Mouse (Mus musculus): Measurements from ENCODE around the gene Camta1. TPM values are rescaled to one million over a fixed set of nuclear protein-coding genes. Genes with fewer than 3 reads are reported as not detected.

The Camta1 gene
- total RNA-seq, 2 experiments from 2014 or later: 247 to 265 TPM

- no peak for DNase-seq (ENCODE audit: low spot score in 2 of 2)
Observed at GRCm38 (mm10) chr4:150872681-150873080, 989.0 kb downstream of the Camta1 start.

DNA sequence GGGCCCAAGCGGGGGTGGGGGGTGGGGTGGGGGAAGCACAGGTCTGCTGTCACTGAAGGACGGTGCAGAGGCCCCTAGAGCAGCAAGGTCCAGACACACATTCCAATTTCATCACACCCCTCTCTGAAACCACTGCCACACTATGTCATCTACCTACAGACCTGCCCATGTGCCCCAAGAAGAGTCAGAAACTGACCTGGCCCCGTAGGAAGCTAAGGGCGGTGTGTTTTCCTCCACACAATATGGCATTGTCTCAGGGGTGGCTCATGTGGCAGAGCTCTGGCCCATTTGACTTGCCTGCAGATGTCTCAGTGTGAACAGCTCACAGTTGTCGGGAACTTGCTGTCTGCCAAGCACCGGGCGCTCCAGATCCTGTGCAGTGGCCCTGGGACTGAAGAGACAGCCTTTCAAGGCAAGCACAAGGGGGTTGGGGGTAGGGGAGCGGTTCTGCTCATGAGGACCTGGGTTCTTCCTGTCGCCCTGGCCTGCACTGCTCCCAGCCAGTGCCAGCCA, 989.5 kb downstream of the Camta1 start:
- DNase-seq (ENCODE audit: low spot score in 2 of 2): peak; percentile 34 to 40

DNA sequence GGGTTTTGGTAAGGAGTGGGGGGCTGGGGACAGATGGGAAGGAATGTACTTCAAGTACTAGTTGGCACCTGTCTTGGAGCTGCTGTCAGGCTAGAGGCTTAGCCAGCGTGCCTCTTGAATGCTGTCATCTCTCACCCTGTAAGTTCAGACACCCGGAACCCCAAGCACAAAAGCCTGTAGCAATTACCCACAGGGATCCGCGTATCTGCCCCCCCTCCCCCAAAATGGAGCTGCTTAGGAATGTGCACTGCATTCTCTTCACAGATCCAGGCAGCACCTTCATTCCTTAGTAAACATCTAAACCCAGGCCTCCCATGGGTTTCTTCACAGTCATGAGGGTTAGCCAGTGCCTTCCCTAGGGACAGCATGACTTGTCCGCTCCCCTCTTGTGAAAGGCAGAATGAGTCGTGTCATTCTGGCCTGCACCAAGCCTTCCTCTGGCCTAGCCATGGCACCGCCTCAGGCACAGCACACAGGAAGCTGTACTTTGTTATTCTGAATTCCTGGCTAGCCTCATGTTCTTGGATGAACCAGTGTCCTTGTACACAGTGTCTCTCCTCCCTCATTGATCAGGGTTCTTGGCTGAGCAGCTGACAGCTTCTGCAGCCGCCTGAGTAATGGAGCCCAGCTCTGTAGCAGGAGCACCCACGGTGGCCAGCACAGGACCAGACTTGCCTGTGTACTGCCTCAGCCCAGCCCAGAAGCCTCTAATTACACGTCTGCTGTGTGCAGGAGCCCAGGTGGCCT, 990.1 kb downstream of the Camta1 start:
- peak in 1 of 2 experiments; percentile 17 for DNase-seq (ENCODE audit: low spot score in 2 of 2)

- DNase-seq (ENCODE audit: low spot score in 2 of 2): no peak
Observed at GRCm38 (mm10) chr4:150870963-150871391, 990.7 kb downstream of the Camta1 start.

DNA sequence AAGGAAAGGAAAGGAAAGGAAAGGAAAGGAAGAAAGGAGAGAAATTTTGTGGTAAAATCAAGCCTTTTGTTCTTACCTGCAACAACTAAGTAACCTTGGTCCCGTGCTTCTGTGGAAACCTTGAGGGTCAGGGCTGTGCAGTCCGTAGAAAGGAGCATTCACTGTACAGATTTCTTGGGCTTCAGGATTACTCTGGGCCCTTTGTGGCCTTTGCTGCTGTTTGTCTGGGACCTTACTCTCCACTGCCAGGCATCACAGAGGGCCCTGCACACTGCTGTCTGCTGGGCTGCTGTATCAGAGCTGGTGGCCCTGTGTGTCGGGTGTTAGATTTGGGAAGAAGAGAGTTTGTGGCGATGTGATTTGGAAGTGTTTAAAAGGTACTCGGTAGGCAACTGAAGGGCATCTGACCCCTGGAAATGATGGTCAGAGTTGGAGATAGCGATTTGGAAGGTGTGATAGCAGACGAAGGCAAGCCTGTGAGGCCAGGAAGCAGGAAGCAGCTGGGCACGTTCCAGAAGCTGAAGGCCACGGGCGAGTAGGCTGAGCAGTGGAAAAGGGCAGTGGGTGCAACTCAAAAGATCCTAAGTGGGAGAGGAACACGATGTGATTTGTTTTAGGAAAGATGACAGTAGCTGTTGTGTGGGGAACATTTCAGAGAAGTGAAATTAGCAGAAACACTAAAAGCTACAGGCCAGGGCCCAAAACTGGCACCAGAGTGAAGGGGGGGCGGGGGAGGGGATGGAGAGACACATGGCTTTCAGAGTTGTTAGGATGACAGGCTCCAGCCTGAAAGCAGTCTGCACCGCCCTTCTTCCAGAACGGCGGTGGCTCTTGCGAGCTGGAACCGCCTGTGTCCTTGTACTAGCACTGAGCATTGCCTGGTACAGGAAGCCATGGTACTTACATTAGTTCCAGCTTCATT, 992.1 kb downstream of the Camta1 start:
- no peak for DNase-seq (ENCODE audit: low spot score in 2 of 2)

- DNase-seq (ENCODE audit: low spot score in 2 of 2): no peak
Observed at GRCm38 (mm10) chr4:150868859-150869258, 992.8 kb downstream of the Camta1 start.

DNA sequence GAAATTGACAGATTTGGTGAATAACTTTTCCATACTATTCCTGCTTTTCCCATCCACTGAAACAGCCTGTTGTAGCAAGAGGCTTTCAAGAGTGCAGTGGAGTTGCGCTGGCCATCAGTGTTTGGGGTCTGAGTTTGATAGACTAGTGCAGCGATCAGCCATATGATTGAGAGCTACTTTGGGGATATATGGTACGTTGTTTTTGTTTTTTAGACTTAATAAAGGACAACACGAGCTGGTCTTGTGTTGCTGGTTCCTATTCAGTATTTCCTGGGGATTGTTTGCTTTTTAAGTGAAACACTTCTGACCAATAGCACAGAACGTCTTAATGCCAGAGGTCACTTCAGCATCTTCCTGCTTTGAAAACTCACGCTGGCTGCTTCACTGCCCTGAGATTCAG, 993.5 kb downstream of the Camta1 start:
- no peak for DNase-seq (ENCODE audit: low spot score in 2 of 2)

Other genes with a start within 250 kb of the Camta1 start
- gene Dnajc11, start 71.8 kb upstream of the Camta1 start, total RNA-seq (2021): 10 to 100 TPM; 58.6 to 61.5 TPM
- gene Thap3, start 127.1 kb upstream of the Camta1 start, total RNA-seq (2021): 10 to 100 TPM; 16.9 to 23.7 TPM
- gene Phf13, start 134.4 kb upstream of the Camta1 start, total RNA-seq (2021): 10 to 100 TPM; 17.8 to 19.5 TPM
- 10 to 100 TPM; 20.2 to 20.3 TPM for gene Klhl21, start 146.9 kb upstream of the Camta1 start, total RNA-seq (2021)
- 10 to 100 TPM; 12.3 to 12.7 TPM for gene Zbtb48, start 165.8 kb upstream of the Camta1 start, total RNA-seq (2021)
- gene Tas1r1, start 176.7 kb upstream of the Camta1 start, total RNA-seq (2021): under 1 TPM; 0.49 to 0.68 TPM
- gene Nol9, start 177.4 kb upstream of the Camta1 start, total RNA-seq (2021): 10 to 100 TPM; 16.4 to 19.2 TPM
- 10 to 100 TPM; 80.0 to 91.9 TPM for gene Plekhg5, start 210.6 kb upstream of the Camta1 start, total RNA-seq (2021)

Measured in left cerebral cortex, adult 18-20 months (tissue).